Mouse (Mus musculus) CD4-positive helper T cell, adult 2 months (primary cell): ENCODE data around the gene Katnbl1.

Source experiments
- DNase-seq: peaks from one replicate; pipeline ENCODE4 v3.0.0-alpha.2; 2012; ENCODE audit warnings: low read depth, missing footprints, low spot score

Gene Katnbl1

DNA sequence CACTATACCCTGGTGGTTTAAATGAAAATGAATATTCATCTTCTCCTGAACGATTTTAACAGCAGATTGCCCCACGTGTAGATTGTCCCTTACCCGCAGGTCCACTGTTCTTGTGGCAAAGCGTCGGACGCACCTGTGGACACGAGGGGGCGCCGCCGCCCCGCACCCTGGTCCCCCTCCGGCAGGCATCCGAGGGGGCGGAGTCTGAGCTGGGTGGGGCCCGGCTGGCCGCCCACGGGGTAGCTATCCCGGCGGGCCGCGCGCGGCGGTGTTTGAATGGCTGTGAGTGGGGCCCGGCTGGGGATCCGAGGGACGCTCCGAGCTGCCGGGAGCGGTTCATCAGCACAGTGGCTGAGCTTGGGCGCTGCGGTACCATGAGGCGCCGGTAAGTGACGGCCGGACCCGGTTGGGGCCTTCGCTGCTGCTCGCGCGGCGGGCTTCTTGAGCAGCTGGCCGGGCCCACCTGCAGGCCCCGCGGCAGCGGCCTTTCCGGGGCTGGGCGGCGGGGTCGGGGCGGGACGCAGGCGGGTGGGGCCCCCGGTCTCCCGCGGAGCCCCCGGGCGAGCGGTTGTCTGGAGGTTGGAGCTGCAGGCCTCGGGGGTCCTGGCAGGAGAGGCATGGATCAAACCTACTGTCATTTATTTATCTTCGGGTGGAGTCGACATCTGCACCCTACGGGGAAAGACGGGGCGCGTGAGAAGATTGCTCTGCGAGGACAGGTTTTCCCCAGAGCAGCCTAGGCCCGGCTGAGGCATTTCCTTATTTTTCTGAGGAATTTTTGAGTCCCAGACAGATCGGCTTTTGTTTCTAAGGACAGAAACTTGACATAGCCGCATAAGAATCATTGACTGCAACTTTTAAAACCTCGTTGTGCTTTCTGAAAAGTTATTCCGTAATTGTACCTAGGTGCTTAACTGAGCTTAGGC lies at the start of gene Katnbl1:
Katnbl1 (plus strand) TSS at position 239 of the 926 bp plus-strand sequence.
- peak; percentile 94 for DNase-seq

DNA sequence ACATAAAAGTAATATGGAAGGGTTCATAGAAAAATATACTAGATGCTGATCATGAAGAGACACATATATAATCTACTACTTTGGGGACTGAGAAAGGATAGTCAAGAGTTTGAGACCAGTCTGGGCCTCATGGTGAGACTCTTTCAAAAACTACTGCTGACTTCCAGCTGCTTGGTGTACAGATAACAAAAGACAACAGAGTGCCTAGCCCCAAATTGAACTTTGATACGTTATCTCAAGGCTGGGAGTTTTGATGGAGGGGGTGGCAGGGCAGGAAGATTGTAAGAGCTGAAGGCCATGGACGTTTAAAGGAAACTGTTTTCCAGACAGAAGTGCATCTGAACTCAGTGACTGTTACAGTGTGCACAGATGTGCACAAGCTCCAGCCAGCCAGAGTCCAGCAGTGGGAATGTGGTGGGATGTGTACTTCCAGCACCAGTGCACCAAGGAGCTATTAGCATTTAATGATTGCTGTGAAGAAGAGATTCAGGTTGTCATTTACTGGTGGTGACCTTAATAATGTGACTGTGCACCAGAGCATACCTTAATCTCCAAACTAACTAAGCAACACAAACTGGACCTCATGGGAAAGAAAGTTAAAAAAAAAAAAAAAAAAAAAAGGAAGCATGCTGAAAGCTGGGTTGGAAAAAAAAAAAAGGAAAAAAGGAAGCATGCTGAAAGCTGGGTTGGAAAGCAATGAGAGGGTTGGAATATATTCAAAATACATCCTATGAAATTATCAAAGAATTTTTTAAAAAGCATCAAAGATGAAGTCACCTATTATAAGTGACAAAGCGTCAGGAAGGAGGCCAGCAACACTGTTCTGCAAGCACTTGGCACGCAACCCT lies 46.7 kb upstream of the Katnbl1 start:
- no peak for DNase-seq

DNA sequence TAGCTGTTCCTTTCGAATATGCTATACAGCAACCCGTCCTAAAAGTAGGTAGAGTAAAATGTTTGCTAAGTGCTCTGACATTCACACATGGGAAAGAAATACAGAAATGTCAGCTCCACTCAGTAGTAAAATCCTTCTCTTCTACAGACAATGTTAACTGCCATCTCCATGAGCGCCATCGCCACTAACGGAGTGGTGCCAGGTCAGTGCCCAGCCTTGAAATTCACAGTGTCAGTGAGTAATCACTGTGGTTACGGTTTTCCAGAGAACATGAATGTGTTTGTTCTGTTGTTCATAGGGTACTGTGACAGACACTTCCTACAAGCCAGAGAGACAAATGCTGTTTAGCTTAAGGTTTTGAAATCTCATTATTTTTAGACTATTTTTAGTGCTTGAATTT lies 41.8 kb upstream of the Katnbl1 start:
- no peak for DNase-seq

DNA sequence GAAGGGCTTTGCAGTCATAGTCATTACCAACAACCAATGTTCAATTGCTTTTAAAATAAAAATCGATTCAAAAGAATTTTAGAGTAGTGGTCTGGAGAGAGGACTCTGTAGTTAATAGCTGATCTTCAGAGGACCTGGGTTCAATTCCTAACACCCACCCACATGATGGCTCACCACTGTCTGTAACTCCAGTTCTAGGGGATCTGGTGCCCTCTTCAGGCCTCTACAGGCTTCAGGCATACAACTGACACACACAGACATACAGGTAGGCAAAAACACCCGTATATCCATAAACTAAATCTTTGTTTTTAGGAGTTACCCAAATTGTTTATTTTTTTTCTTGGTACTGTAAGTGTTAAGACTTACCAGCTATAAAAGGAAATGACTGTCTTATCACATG lies 39.3 kb upstream of the Katnbl1 start:
- peak; percentile 16 for DNase-seq

DNA sequence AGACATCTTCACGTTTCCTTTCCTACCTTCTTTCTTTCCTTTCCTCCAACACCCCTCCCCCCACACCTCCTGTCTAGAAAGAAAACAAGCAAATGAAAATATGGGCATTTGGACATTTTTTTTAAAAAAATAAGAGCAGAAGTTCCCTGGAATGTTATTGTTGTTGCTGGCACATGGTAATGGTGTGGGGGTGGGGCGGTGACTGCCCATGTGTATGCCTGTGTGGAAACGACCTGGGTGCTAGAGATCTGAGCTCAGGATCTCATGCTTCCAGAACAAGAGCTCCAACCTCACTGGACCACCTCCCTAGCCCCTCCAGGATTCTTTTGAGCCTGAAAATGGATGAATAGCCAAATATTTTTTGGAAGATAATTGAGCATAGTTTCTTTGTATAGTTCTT lies 37.9 kb upstream of the Katnbl1 start:
- DNase-seq: no peak

DNA sequence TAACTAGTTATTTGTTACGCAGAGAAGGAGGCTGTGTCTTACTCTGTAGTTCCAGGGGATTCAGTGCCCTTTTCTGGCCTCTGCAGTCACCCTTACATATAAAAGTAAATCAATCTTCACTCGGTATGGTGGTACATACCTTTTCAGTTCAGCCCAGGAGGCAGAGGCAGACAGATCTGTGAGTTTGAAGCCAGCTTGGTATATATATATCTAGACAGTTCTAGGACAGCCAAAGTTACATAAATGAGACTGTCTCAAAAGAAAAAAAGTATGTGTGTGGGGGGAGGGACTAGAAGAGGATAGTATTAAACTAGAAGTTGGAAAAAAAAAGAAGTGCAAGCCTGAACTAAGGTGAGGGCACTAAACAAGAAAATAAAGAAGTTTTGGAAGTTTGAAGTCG lies 30.8 kb upstream of the Katnbl1 start:
- no peak for DNase-seq

DNA sequence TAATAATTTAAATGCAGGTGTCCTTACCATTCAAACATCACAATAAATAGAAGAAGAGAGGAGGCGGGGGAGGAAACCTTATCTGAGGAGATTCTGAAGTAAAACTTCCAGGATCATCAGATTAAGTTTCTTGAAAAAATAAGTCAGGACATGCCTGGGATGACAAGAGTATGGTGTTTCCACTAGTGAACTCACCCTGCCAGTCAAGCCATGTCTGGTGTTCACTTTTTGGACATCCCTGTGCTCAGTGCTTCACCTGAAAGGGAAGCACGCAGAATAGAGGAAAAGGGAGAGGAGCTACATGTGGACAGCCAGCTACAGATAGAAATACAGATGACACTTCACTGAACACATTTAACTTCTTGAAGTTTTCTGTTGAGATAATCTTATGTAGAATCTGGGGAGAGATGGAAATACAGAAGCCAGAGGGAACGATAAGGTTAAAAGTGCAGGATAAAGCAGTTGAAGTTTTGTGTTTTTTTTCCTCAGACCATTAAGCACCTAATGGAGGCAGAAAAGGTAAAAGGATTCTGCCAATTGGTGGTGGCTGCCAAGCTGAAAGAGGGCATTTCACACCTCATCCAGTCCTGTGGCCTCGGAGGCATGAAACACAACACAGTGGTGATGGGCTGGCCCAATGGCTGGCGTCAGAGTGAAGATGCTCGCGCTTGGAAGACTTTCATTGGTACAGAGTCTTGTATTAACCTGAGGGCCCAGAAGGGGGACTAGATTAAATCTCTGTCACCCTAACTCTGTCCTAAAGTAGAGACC lies 25.1 kb upstream of the Katnbl1 start:
- no peak for DNase-seq

DNA sequence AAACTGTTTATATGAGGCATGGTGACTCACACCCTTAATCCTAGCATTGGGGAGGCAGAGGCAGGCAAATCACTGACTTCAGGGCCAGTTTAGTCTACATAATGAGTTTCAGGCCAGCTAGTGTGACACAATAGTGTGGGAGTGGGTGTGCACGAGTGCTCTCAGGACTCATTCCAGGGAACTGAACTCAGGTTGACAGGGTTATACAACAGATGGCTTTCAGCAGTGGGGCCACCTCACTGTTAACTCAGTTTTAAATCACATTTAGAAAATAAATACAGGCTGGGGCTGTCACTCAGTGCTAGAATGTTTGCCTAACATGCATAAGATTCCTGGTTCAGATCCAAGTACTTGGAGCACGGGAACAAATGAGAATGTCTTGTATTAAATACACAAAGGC lies 19.4 kb upstream of the Katnbl1 start:
- no peak for DNase-seq

DNA sequence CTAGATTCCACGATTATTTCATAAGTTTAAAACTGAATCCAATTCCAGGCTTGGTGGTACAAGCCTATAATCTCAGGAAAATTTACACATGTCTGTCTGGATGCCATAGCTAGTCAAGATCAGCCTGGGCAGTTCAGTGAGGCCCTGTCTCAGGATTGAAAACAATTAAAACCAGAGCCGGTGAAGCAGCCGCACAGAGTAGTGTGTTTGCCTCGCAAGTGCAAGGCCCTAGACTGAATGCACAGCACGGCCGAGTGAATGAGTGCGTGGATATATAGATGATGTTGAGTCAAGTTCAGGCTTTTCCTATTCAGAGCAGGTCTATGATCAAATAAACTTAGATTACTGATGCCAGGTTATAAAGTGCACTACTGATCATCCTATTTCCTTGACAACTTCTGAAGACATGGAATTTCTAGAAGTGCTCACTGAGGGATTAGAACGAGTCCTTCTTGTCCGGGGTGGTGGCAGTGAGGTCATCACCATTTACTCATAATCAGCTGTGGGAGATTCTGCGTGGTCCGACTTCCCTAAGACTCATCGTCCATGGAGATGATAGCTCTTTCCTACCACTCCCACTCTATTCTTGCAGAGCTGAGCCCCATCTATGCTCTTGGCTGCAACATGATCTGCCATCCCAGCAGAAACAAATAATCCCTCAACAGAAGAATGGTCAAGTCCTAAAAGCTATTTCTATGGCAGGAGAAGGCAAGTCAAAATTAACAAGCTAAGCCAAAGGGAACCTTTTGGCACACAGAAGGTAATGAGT lies 18.8 kb upstream of the Katnbl1 start:
- DNase-seq: no peak

DNA sequence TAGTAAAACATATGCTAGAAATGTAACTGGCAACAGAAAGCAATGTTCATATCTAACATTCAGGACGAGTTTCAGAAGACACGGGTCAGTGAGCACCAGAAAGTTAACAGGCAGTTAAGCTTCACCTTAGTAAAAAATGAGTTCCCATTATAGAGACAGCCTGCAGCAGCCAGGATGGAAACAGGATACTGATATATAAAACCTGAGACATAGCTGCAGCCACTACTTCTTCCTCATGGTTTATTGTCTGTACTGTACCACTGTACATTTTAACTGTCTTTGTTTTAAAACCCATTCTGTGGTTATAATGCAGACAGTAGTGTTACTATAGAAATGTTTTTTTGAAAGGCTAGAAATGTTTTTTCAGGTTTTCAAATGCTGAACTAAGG lies 18.2 kb upstream of the Katnbl1 start:
- DNase-seq: no peak

DNA sequence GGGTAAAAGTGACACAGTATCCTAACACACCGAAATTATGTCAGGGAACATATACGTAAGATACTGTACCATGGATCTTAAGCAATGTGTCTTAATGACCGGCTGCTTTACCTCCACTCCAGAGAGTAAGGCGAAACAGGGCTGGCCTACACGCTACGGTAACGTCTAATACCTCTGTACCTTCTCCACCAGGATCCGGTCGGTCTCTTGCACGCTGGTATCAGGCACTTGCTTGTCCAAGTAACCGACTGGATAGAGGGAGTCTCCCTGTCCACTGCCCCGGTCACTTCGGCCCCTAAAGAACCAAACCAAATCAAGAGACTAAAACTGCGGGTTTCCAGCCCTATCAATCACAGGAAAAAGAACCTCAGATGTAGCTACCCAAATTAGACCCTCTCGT lies 11.8 kb upstream of the Katnbl1 start:
- DNase-seq: peak; percentile 19

DNA sequence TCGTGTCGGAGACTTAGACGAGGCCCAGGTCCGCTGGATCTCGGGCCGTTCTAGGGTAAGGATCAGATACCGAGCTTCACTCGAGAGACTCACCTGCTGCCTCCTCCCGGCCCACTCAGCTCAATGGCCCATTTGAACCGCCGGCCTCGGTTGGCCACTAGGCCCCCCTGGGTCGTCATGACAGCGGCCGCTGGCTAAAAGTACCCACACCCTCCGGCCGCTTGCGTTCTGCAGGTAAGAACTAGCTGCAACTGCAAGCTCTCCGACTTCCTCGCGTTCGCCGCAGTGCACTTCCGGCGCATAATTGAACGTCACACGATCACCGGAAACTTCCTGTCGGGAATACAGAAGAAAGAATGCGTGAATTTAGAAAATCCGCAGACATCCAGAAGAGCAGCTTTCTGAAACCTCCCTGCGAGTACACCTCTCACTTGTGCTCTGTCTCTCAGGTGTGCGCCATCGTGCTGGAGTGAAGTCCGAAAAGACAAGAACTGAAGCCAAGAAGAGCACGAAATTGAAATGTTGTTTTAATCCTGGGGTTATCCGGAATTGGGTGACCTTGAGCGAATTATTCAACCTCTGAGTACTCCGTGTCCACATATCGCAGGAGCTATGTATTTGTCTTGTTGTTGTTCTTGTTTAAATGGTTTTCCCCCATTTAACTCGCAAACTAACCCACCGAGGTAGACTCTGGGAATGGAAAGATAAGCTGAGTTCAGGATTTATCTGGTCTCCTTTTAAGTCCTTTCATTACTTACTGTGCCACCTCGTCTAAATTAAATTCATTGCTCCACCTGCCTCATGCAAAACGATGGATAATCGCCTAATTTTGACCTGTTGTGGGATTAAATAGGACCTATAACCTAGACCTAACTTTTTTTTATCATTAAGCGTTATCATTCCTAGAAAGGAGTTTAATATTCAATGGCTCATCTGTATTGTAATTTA lies 11.0 kb upstream of the Katnbl1 start, which contains the start of gene Emc4:
Emc4 (minus strand) TSS at position 302 of the 948 bp plus-strand sequence.
- peak; percentile 89 for DNase-seq

DNA sequence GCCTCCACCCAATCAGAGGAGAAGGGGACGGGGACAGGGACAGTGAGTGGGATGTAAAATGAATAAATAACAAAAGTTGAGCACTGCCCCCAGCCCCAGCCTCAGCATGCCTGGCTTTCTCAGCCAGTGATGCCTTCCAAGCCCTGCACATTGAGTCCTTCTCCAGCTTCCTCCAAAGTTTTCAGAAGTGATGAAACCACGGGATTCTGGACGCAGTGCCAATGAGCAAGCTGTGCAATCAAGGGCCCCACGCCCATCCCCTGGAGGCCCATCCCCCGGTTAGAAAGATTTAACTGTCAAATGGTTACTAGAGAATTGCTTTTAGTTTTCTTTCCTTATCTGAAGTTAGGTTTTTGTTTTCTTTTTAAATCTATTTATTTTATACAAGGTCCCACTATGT lies 9.1 kb upstream of the Katnbl1 start:
- no peak for DNase-seq

DNA sequence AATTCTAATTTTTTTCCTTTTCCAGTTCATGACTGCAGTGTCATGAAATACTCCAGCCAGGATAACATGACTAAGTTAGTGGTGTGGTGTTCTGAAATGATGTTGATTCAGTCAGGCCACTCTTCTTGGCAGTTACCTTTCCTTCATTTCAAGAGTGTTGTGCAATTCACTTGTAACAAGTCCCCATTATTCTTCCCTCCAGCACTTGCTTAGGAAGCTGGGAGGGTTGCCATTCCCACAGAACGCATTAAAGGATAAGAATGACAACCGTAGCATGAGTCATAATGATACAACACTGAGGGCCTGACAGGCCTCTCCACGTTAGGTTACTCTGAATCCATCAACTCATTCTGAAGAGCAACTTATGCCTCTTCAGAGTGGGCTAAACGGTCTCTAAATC lies 5.9 kb upstream of the Katnbl1 start:
- no peak for DNase-seq

DNA sequence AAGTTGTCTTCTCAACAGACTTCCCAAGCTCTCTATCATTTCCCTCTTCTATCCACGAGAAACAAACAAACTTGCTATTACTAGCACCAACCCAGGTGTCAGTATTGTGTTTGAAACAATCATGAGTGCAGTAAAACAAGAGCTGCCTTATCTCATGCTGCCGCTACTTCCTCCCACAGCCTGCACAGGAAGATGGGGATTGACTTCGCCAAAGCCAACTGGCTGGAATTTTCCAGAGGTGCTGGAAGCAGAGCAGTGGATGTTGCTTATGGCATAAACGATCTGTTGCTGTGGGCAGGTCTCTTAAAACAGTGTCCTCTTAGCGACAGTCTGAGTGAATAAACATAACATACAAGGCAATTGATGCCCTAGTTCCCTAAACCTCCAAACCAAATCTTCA lies 4.4 kb upstream of the Katnbl1 start:
- DNase-seq: no peak

DNA sequence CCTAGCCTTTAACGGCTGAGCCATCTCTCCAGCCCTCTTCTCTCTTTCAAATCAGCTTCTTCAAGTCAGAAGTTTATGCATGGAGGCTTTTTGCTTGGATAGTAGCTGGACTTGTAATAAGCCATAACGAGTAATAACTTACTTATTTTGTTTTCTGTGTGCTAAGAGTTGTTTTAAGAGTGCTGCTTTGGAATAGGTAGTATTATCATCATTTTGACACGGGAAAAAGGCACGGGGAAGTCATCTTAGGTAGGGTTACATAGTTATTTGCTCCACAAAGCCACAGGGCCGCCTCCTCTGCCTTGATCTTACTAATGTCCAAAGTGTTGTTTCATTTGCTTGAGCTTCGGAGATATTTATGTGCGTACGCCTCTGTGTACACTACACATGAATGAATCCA lies 1.1 kb downstream of the Katnbl1 start:
- DNase-seq: no peak

DNA sequence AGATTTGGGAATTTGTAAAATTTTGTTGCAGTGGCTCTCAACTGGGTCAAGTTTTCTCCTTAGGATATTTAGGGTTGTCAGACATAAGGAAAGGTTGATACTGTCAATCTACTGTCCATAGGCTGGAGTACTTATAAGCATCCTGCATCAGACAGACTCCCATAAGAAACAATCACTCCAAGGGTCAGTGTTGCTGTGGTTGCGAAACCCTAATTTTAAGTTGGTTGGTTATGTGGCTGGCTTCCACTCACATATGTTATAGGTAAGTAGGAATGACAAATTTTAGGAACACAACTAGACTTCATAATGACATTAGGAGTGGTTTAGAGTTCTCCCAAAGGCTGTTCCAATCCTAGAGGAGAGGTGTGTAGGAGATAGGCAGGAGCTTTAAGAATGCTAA lies 2.2 kb downstream of the Katnbl1 start:
- DNase-seq: no peak

DNA sequence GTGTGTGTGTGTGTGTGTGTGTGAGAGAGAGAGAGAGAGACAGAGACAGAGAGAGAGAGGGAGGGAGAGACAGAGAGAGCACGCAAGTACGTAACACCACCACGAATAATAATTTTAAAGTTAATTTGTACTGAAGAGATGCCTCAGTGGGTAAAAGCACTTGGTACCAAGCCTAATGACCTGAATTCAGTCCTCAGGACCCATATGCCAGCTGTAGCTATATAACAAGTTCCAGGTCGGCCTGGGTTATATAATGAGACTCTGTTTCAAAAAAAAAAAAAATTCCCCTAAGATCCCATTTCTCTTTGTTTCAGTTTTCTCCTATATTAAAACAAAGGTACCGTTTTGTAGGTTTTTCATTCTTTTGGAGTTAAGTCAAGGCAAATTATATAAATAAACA lies 11.8 kb downstream of the Katnbl1 start:
- no peak for DNase-seq

DNA sequence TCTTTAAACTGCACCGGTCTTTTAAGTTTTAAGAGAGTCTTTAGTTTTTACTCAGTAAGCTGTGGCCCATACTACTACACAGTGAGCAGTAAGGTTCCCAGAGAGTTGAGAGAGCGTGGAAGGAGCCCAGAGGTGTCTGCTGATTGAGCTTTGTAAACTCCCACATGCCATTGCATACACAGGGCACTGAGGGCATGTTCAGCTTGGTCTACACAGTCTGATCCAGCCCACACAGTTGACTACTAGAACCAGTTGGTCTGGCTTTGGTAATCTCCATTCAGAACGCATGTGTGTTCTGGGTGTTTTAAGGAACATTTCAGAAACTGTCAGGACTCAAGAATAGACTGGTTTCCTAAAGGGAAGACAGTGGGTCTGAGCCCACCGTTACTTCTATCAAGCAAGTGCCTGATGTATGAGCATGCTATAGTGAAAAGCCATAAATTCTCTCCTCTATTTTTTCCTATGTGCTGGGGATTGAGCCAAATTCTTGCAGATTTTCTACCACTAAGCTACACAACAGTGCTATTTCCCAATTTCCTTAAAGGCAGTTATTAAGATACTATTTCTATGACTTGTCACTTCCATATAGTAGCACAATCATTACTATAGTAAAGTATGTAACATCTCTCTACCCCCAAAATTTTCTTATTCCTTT lies 12.5 kb downstream of the Katnbl1 start:
- no peak for DNase-seq
